Mouse (Mus musculus) lung, postnatal 0 days (tissue): ENCODE measurements around the gene Shcbp1l. TPM values are rescaled to one million over a fixed set of nuclear protein-coding genes. Genes with fewer than 3 reads are reported as not detected.

Experiments used
- ATAC-seq: fragments of 200-750 bp; cut with Nextera tagmentation; 2 replicates; pipeline ENCODE4 v1.8.0; 2017; ENCODE audit warnings: moderate library complexity
- DNase-seq: peaks from one replicate; pipeline ENCODE4 v3.0.0-alpha.2; 2016; ENCODE audit warnings: low spot score
- H3K27ac ChIP-seq: fragments of 300-500 bp; sonication (generic); 2 replicates; pipeline ENCODE4 v1.5.1; 2014; ENCODE audit warnings: antibody characterized with exemption, mild to moderate bottlenecking, low read length, mixed read lengths
- H3K27me3 ChIP-seq: fragments of 300-500 bp; sonication (generic); replicated peaks from 2 replicates; pipeline ENCODE4 v1.6.1; 2014; ENCODE audit warnings: low read length, mixed read lengths; ENCODE audit not compliant: insufficient read depth
- H3K36me3 ChIP-seq: fragments of 300-500 bp; sonication (generic); 2 replicates; pipeline ENCODE4 v1.6.1; 2014; ENCODE audit warnings: low read length, mixed read lengths; ENCODE audit not compliant: insufficient read depth
- H3K4me1 ChIP-seq: fragments of 300-500 bp; sonication (generic); 2 replicates; pipeline ENCODE4 v1.6.1; 2014; ENCODE audit warnings: antibody characterized with exemption, low read depth, low read length, mixed read lengths; ENCODE audit not compliant: insufficient read depth
- H3K4me2 ChIP-seq: fragments of 300-500 bp; sonication (generic); replicated peaks from 2 replicates; pipeline ENCODE4 v1.6.1; 2014; ENCODE audit warnings: low read depth, mild to moderate bottlenecking, low read length, moderate library complexity, mixed read lengths
- H3K4me3 ChIP-seq: fragments of 300-500 bp; sonication (generic); 2 replicates; pipeline ENCODE4 v1.5.1; 2014; ENCODE audit warnings: low read depth, low read length
- H3K9ac ChIP-seq: fragments of 300-500 bp; sonication (generic); replicated peaks from 2 replicates; pipeline ENCODE4 v1.6.1; 2014; ENCODE audit warnings: low read depth, mild to moderate bottlenecking
- H3K9me3 ChIP-seq: fragments of 300-500 bp; sonication (generic); 2 replicates; pipeline ENCODE4 v1.6.1; 2016; ENCODE audit warnings: low read length, mixed read lengths
- CTCF ChIP-seq: IDR thresholded peaks from 2 replicates; pipeline ENCODE4 v1.5.1; 2016; ENCODE audit warnings: antibody characterized with exemption, mild to moderate bottlenecking
- EP300 ChIP-seq: IDR thresholded peaks from 2 replicates; pipeline ENCODE4 v1.6.1; 2016; ENCODE audit warnings: antibody characterized with exemption, mild to moderate bottlenecking, control low read depth
- WGBS: fragments of 180-500 bp; shearing (Covaris S2); extraction: QIAGEN DNeasy Blood & Tissue Kit; methylation state at CpG from one replicate; pipeline ENCODE4 v1.1.7; 2014; 5-methylcytosine and 5-hydroxymethylcytosine counted together
- polyA plus RNA-seq: library from polyadenylated mRNA; unstranded; fragments of >200 nt; fragmentation: Nextera tagmentation; extraction: Ambion mirVana; gene quantifications from 2 replicates; pipeline ENCODE4 v1.2.1, GENCODE M21; 2015

Gene Shcbp1l
- polyA plus RNA-seq, 1 experiment from 2014 or later, result 0.17 TPM

GRCm38 (mm10) chr1:153486767-153487499 lies 62.0 kb downstream of the Shcbp1l start:
- Histone ChIP-seq H3K4me1 (peaks cover 6% of the 10 kb centered on the region; the same call in 1 of the 2 replicates), H3K9me3 (no peaks in the 10 kb centered on the region), H3K27ac (peak overlapping the region; percentile 77), H3K4me3 (peak overlapping the region; percentile 86), H3K4me2 (peak overlapping the region; percentile 78), H3K9ac (peak overlapping the region; percentile 84), H3K36me3 (no peaks in the 10 kb centered on the region), H3K27me3 (no peaks in the 10 kb centered on the region)
- under 1% methylated on average over 47 of the region's 64 CpGs for WGBS
- TF ChIP-seq CTCF (no peak), EP300 (no peak)
- peak; percentile 79 for ATAC-seq
- DNase-seq, result peak; percentile 74

- Histone ChIP-seq H3K4me2 (peak within 1 kb of the TSS; percentile 78), H3K9me3 (no peaks in the 10 kb centered on the region), H3K9ac (peak within 1 kb of the TSS; percentile 84), H3K4me3 (peak within 1 kb of the TSS; percentile 86), H3K4me1 (peaks cover 6% of the 10 kb centered on the region; the same call in 1 of the 2 replicates), H3K36me3 (no peaks in the 10 kb centered on the region), H3K27ac (peak within 1 kb of the TSS; percentile 77), H3K27me3 (no peaks in the 10 kb centered on the region)
- WGBS, result 0% methylated on average over 33 of the region's 35 CpGs
- ATAC-seq (peak; percentile 94), DNase-seq (peak; percentile 97)
- TF ChIP-seq CTCF (0 out of 2 replicates have a peak, but pooled peaks have one; percentile 2), EP300 (no peak)
Measured at GRCm38 (mm10) chr1:153487500-153487879, 62.5 kb downstream of the Shcbp1l start, which contains the start of gene Dhx9. TSS of gene Dhx9 (minus strand) at chr1:153487660.

DNA sequence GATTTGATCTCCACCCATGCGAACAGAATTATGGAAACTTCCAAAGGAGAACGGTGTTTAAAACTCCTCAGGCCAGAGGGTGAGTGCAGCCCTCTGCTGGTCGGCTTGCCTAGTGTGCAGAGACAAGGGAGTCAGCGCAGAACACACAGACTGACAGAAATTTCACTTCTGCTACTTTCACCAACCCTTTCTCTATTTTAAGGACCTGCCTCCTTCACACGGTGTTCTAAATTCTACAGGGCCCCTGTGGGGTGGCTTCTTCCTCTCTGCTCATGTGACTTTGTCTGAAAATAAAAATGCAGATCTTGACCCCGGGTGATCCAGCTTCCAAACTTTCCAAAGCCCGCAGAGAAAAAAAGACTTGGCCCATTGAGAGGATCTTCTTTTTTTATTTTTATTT lies 64.2 kb downstream of the Shcbp1l start:
- Histone ChIP-seq H3K36me3 (no peaks in the 10 kb centered on the region), H3K27ac (no peak overlapping the region), H3K27me3 (no peaks in the 10 kb centered on the region), H3K9ac (no peak overlapping the region), H3K9me3 (no peaks in the 10 kb centered on the region), H3K4me2 (no peak overlapping the region), H3K4me3 (no peak overlapping the region), H3K4me1 (peaks cover 6% of the 10 kb centered on the region; the same call in 1 of the 2 replicates)
- no peak for ATAC-seq
- DNase-seq, result peak; percentile 29
- WGBS, result 51% methylated on average over 7 of the region's 7 CpGs
- TF ChIP-seq EP300, result no peak
- TF ChIP-seq CTCF, result peak; percentile 36

- TF ChIP-seq EP300 (no peak), CTCF (no peak)
- WGBS, result 55% methylated on average over 2 of the region's 2 CpGs
- DNase-seq (no peak), ATAC-seq (no peak)
- Histone ChIP-seq H3K9me3 (no peaks in the 10 kb centered on the region), H3K27ac (no peak overlapping the region), H3K4me2 (no peak overlapping the region), H3K4me1 (peaks cover 4% of the 10 kb centered on the region; the same call in 1 of the 2 replicates), H3K27me3 (no peaks in the 10 kb centered on the region), H3K4me3 (no peak overlapping the region), H3K9ac (no peak overlapping the region), H3K36me3 (no peaks in the 10 kb centered on the region)
Measured at GRCm38 (mm10) chr1:153489540-153489939, 64.6 kb downstream of the Shcbp1l start.

DNA sequence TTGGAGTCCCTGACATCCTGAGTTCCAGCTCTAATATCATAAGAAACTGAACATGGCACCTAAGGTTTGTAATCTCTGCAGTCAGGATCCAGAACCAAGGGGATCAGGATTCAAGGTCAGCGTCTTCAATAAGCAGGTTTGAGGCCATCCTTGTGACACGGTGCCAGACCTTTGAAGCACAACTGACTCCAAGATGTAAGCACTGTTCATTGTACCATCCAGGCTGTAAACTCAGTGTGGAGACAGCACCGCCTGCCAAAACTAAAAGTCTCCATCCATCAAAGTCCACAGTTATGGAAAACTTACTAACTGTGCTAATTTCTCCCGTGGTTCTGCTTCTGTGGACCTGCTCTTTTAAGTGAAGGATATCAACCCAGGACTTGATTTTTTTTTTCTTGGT lies 65.0 kb downstream of the Shcbp1l start:
- Histone ChIP-seq H3K27me3 (no peaks in the 10 kb centered on the region), H3K4me3 (no peak overlapping the region), H3K27ac (no peak overlapping the region), H3K36me3 (no peaks in the 10 kb centered on the region), H3K4me1 (peaks cover under 1% of the 10 kb centered on the region; the same call in 1 of the 2 replicates), H3K9me3 (no peaks in the 10 kb centered on the region), H3K4me2 (no peak overlapping the region), H3K9ac (no peak overlapping the region)
- TF ChIP-seq CTCF, result no peak
- TF ChIP-seq EP300, result no peak
- no peak for ATAC-seq
- WGBS, result 75% methylated on average over 4 of the region's 4 CpGs
- no peak for DNase-seq

DNA sequence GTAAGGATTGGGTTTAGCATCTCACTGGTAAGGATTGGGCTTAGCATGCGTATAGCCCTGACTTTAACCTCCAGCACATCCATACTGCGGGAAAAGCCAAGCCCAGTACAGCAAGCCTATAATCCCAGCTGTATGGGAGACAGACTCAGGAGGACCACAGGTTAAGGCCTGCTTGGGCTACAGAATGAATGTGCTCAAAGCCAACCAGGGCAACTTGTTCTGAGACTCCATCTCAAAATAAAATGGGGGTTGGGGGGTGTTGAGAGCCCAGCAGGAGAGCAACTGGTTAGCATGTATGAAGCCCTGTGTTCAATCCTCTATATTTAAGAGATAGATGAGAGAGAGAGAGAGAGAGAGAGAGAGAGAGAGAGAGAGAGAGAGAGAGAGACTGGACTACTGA lies 66.4 kb downstream of the Shcbp1l start:
- no peaks in the 10 kb centered on the region for H3K36me3 ChIP-seq
- no peak overlapping the region for H3K4me3 ChIP-seq
- H3K27me3 ChIP-seq, result no peaks in the 10 kb centered on the region
- H3K27ac ChIP-seq, result no peak overlapping the region
- H3K9ac ChIP-seq, result no peak overlapping the region
- ATAC-seq, result no peak
- no peak for TF ChIP-seq CTCF
- TF ChIP-seq EP300, result no peak
- DNase-seq, result no peak
- H3K4me2 ChIP-seq, result no peak overlapping the region
- WGBS, result 94% methylated on average over 2 of the region's 2 CpGs
- H3K9me3 ChIP-seq, result no peaks in the 10 kb centered on the region
- no peaks in the 10 kb centered on the region for H3K4me1 ChIP-seq
